Mouse (Mus musculus): ENCODE data around the gene Fam169b. TPM values are rescaled to one million over a fixed set of nuclear protein-coding genes. Genes with fewer than 3 reads are reported as not detected.
"Not testable (repeated sequence)": the region's sequence is repeated elsewhere in the genome, so short reads cannot be mapped to it uniquely, and the experiment has no call there.

Gene Fam169b
- total RNA-seq, 1 experiment from 2014 or later: 0.55 TPM

DNA sequence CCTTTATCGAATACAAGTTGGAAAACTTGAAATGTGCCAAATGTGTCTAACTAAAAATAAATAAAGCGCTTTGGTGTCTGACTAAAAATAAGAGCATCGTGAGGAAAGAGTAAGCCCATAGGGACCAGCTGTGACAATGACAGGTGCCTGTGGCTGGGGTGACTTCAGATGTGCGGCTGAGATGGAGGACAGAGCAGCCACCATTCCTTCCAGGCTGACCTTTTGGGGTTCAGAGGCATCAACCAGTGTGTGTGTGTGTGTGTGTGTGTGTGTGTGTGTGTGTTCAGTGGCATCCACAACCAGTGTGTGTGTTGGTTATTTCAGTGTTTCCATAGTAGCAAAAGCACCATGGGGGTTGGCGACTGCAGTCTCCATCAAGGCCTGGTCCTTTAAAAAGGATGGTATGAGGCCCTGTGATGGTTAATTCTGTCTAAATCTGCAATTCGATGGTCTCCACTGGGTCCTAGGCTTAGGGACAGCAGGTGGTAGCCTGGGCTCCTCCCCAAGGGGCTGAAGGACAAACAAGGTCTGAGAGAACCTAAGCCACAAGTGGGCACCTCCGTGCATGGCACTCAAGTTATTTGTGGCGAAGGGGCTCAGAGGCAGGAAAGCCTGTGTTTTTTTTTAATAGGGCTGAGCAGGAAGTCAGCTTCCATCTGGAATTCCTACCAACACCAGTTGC is 10.2 kb upstream of the Fam169b start:
- no peak for ATAC-seq (replicated peaks; ENCODE audit: low read depth, poor library complexity, severe bottlenecking)

- 0 out of 2 replicates have a peak, but pooled peaks have one; percentile 25 for ATAC-seq (replicated peaks; ENCODE audit: low read depth, poor library complexity, severe bottlenecking)
These were observed 9.6 kb upstream of the Fam169b start, which contains the start of gene Pgpep1l for GRCm38 (mm10) chr7:68264028-68264453. TSS of gene Pgpep1l (minus strand) at chr7:68264233.

- peak; percentile 39; the same call in 1 of the 2 replicates for ATAC-seq (replicated peaks; ENCODE audit: low read depth, poor library complexity, severe bottlenecking)
These were observed 9.1 kb upstream of the Fam169b start for GRCm38 (mm10) chr7:68264531-68264930.

GRCm38 (mm10) chr7:68265391-68265790 is 8.2 kb upstream of the Fam169b start:
- no peak for ATAC-seq (replicated peaks; ENCODE audit: low read depth, poor library complexity, severe bottlenecking)

- ATAC-seq (replicated peaks; ENCODE audit: low read depth, poor library complexity, severe bottlenecking): no peak
These were observed 6.9 kb upstream of the Fam169b start for GRCm38 (mm10) chr7:68266691-68267090.

DNA sequence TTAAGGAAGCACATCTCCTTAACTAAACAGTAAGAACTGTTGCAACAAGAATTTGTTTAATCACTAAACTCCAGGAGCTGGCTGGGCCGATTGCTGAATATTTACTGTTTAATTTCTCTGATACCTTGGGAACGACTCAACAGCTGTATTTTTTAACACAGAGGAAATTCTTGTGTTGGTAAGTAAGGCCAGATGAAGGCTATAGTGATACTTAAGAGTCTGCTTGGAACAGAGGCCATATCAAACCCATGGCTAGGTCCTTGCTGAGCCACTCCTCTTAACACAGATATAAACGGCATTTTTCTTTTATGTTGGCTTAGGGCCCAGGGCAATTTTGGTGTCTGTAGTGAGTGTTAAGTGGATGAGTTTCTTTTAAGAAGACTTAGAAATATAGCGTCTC is 3.1 kb upstream of the Fam169b start:
- no peak for ATAC-seq (replicated peaks; ENCODE audit: low read depth, poor library complexity, severe bottlenecking)

DNA sequence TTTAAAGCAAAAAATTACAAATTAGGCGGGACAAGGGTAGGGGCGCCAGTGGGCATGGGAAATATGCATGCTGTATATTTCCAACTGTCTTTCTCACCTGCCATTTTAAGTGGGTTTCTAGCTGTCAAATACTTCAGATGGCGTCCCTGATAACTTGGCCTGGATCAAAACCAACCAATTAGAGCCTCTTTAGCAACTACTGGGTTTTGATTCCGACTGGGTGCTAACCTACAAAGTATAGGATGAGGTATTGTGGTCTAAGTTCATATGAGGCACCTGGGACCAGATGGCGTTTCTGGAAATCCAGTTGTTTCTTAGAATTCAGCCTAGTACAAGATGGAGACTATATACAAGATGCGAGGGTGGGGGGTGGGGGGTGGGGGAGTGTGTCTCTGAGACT is 1.8 kb upstream of the Fam169b start:
- ATAC-seq (replicated peaks; ENCODE audit: low read depth, poor library complexity, severe bottlenecking): no peak

DNA sequence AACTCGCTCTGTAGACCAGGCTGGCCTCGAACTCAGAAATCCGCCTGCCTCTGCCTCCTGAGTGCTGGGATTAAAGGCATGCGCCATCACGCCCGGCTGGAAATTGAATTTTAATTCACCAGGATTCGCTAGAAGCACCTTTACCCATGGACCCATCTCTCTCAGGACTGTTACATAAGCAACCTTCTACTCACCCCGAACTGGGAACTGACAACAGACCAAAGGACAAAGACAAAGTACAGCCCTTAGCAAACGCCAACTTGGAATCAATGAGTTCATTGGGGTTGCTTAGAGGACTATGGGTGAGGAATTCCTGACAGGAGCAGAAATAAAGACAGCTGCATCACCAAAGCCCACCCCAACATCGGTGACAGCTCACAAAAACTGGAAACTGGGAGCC is 1.0 kb upstream of the Fam169b start:
- no peak for ATAC-seq (replicated peaks; ENCODE audit: low read depth, poor library complexity, severe bottlenecking)

DNA sequence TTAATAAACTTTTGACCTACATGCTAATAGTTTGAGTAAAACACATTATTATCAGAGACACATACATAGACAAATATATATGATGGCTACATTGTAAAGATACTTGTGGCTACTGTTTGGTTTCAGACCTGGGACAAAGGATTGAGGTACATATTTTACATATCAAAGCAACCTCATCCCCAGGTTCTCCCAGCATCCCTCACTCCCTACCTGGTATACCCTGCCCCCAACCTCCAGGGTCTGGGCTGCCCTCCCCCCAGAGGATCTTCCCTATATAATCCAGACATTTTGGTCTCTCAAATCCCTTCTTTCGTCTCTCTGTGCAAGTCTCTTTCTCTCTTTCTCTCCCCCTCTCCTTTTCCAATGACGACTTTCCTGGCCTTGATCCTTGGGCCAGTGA is 579 bp downstream of the Fam169b start:
- ATAC-seq (replicated peaks; ENCODE audit: low read depth, poor library complexity, severe bottlenecking): no peak

DNA sequence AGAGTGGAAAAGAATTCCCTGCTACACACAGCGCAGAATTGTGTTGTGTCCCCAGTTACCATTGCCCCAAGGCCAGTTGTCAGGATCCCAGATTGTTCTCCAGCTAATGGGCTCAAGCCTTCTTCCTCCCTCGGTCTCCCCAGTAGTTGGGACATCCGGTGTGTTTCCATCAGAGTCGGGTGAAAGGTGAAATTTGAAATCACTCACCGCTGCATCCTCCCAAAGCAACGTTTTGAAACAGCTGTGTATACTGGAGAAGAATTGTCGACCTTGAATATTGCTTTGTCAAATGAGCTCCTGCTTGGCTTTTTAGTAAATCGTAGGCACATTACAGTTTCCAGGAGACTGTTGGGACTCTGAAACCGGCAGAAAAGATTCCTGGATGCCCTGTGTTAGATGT is 1.3 kb downstream of the Fam169b start:
- ATAC-seq (replicated peaks; ENCODE audit: low read depth, poor library complexity, severe bottlenecking): no peak

DNA sequence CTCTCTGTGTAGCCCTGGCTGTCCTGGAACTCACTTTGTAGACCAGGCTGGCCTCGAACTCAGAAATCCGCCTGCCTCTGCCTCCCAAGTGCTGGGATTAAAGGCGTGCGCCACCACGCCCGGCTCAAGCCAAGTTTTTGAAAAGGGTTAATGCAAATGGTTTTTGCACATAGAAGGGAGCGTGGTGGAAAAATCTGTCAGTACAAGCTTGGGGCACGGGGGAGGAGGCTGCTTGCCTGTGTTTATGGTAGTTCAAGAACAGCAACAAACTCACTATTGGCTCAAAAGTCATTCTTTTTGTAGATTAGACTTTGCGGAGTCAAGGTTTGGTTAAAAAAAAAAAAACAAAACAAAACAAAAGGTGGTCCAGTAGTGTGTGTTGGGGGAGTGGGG is 1.8 kb downstream of the Fam169b start:
- not testable (repeated sequence) for ATAC-seq (replicated peaks; ENCODE audit: low read depth, poor library complexity, severe bottlenecking)

DNA sequence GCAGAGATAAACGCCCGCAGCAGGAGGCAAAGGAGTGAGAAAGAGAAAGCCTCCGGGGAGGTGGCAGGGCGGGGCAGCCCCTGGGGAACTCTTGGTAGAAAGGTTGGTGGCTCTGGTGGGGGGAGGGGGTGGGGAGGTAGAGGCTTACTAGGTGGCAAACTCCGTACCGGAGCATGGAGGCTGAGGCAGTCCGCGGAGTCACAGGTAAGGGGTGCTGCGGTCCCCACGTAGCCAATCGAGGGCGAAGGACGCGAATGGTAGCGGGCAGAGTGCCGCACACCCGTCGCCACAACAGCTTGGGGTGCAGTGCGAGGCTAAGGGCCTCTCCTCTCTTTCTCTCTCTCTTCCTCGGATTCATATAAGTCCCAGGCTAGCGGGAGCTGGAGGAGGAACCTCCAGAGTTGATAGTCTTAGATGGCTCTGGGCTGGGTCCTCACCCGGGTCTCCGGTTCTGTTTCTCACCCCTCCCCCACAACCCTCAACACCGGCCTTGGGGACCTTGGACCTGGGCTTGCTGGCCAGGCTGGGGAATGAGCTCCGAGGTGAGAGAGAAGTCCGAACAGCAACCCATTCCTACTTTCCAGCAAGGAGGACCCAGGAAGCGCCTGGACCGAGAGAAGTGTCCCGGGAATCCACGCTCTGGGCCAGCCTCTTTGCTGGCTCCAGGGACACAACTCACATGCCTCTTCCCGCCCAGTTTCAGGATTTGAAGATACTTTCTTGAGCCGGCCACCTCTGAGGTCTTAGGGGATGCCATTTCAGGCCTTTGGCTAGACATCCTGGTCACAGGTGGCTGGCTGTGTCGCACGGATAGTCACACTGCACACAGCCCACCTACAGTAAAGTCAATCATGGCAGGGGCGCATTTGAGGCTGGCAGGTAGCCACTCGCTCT is 2.4 kb downstream of the Fam169b start:
- ATAC-seq (replicated peaks; ENCODE audit: low read depth, poor library complexity, severe bottlenecking): peak; percentile 48

DNA sequence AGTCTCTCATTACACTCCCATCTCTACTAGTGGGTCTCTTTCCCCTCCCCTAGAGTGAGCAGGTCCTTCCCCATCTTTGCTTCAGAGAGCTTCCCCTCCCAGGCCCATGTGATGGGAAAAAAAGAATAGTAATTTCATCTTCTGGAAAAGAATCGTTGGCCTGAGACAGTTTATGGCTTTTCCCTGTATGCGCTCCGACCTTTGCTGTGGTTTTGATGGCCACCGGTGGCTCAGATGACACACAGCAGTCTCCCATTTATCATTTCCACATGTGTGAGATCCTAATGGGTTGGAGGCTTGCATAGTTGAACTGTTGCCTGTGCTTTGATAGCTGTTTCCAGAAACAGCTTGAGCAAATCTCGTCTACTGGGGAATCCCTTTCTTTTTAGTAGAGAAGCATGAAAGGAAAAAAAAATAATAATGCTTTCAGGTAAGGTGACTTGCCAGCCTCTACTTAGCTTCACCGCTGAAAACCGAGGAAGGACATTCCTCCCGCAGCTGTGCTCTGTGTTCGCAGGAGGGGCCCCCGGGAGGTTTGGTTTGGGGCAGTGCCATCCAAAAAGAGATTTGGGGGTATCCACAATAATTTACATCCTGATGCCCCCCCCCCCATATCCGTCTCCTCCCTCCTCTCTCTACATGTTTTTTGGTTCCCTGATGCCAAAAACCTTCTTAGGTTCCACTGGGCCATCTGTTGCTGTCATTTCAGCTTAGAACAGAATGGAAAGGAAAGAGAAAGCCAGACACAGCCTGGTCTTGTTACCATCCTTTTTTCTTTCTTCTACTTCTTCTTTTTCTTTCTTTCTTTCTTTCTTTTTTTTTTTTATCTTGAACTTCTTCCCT is 3.6 kb downstream of the Fam169b start:
- ATAC-seq (replicated peaks; ENCODE audit: low read depth, poor library complexity, severe bottlenecking): no peak

GRCm38 (mm10) chr7:68277897-68278270 is 4.2 kb downstream of the Fam169b start:
- ATAC-seq (replicated peaks; ENCODE audit: low read depth, poor library complexity, severe bottlenecking): no peak

DNA sequence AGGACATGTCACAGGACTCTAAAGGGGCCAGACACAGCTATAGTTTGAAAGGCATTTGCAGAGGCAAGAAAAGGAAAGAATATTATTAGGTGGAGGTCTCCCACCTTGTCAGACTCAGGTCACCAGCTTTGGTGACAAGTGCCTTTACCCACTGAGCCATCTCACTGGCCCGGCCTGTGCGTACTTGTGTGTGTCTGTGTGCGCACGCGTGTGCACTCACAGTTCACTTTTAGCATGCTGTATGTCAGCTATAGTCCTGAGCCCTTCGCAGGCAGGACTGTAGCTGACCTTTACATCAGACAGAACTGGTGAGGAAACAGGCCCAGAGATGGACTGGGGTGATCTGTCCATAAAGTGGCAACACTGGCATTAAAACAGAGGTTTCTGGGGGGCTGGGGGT is 4.7 kb downstream of the Fam169b start:
- ATAC-seq (replicated peaks; ENCODE audit: low read depth, poor library complexity, severe bottlenecking): no peak

DNA sequence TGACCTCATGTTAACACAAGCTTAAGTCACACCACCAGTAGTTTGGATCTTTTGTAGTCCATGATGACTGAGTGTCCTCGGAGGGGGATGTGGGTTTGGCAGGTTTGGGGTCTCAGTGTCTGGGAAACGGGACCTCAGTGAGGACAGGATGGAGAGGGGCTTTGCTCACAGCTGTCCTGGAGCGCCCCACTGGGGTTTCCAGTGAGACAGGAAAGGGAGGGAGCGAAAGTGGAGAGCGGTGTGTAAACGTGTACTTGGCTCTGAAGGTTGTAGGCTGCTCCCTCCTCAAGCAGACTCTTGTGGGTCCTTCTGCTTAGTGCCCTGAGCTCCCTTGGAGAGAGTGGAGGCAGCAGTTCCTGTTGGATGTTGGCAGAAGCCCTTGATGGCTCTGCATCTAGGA is 5.3 kb downstream of the Fam169b start:
- ATAC-seq (replicated peaks; ENCODE audit: low read depth, poor library complexity, severe bottlenecking): no peak

DNA sequence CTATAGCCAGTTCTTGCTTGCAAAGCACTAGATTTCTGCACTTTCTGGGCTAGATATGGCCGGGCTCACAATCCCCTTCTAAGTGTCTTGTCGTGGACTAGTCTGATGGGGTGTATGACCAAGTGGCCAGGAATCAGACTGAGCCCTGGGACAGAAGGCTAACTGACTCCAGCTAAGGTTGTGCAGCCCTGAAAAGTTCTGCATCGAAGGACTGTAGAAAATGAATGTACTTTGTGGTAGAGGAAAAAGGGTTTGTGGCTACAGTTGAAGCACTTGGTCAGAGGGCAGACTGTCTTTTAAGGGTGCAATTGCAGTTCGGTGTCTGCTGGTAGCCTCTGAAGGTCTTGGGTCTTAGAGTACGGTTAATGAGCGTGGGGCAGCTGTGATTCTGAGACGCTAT is 5.8 kb downstream of the Fam169b start:
- no peak for ATAC-seq (replicated peaks; ENCODE audit: low read depth, poor library complexity, severe bottlenecking)

DNA sequence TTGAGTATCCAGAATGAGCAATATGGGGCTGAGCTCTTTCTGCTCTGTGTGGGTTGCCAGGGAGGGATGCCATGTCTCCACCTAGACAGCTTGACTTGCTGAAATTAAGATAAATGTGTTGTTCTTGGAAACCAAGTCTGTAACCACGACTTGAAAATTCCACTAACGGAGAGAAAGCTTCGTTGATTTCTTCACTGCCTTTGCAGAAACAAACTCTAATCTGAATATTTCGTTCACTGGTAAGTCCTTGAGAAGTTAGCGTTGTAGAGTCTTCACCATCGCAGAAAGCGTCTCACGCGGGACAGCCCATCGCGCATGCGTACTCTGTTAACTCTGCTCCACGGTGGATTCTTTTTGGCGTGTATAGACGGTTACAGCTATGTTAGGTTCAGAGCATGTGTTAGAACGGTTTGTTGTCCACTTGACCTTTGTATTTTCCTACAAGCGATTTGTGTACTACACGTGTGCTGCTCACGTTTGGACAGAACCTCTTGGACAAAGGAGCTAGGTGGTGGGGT is 6.8 kb downstream of the Fam169b start:
- ATAC-seq (replicated peaks; ENCODE audit: low read depth, poor library complexity, severe bottlenecking): no peak

DNA sequence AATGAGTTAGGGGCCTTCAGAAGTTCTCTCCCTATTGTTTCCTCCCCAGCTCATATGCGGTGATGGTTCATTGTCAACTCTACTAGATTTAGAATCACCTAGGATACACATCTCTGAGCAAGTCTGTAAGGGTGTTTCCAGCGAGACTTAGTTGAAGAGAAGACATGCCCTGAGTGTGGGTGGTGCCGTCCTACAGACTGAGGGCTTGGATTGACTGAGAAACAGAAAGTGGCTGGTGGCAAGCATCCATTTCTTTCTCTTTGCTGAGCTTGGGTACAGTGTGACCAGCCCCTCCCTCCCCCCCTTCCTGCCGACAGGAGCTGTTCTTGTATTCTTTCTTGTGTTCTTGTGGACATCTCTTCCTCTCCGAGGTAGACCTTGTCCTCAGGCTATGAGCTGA is 7.7 kb downstream of the Fam169b start:
- no peak for ATAC-seq (replicated peaks; ENCODE audit: low read depth, poor library complexity, severe bottlenecking)
